Mouse (Mus musculus): ENCODE results near the gene Coa4.
"Not testable (repeated sequence)": the region's sequence is repeated elsewhere in the genome, so short reads cannot be mapped to it uniquely, and the experiment has no call there.

The Coa4 gene

DNA sequence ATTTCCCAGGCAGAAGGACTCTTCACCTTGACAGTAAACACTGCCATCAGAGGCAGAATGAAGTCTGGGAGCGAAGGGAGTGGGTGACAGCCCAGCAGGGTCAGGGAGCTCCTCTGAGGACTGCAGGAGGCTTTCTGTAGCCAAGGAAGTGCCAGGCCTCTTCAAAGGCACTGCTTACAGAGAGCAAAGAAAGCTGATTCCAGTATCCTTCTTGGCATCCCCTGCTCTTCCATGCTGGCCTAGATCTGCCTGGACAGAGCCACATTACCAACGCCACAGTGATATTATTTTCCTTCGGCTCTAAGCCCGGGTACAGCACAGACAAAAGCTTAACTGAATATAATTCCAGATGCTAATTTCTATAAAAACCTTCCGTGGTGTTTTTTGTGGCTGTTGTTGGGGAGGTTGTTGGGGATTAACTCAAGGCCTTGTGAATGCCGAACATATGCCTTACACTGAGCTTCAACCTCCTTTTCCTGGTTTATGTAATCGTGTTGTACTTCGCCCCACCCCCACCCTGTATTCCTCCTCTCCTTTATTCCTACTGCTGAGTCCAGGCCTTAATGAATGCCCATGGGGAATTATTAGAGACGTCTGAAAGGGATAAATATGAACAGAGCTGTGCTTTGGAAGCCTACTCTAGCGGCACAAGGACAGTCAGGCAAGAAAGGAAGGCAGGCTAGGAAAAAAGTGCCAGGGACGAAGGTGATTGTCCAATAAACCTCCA lies 25.2 kb downstream of the Coa4 start:
- no peak for DNase-seq (ENCODE audit: low spot score in 2 of 2)

GRCm38 (mm10) chr7:100567238-100567637 lies 30.4 kb downstream of the Coa4 start:
- not testable (repeated sequence) for DNase-seq (ENCODE audit: low spot score in 2 of 2)

- no peak for DNase-seq (ENCODE audit: low spot score in 2 of 2)
These were observed 33.0 kb downstream of the Coa4 start for GRCm38 (mm10) chr7:100569907-100570306.

DNA sequence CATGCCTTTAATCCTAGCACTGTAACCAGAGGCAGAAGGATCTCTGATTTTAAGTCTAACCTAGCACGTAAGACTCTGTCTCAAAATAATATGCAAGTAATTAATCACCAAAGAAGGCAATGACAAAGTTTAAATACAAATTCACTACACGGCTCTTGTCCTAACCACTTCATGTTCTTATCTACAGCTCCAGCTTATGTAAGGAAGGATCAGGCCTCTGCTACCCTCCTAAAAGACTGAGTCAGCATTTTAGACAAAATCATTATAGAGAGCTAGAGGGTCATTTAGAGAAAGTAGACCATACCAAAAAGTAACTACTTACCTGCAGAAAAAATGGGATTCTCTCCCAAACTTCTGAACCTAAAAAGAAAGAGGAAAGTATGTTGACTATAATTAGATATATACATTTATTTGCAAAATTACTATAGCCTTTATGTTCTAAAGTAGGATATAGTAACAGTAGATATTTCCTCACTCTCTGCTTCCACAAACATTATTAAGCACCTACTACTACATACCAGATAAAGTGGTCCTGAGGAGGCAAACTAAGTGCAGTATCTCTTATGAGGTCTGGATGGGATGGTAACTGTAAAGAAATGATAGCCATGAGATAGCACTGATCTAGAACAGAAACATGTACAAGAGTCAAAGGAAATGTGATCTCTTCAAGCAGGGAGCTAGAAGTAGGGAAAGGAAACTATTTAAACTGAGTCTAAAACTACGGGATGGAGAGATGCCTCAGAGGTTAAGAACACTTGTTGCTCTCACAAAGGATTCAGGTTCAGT lies 34.3 kb downstream of the Coa4 start:
- no peak for DNase-seq (ENCODE audit: low spot score in 2 of 2)

- no peak for DNase-seq (ENCODE audit: low spot score in 2 of 2)
These were observed 35.2 kb downstream of the Coa4 start for GRCm38 (mm10) chr7:100572061-100572460.

GRCm38 (mm10) chr7:100572704-100573103 lies 35.8 kb downstream of the Coa4 start:
- DNase-seq (ENCODE audit: low spot score in 2 of 2): no peak

GRCm38 (mm10) chr7:100578794-100579193 lies 41.9 kb downstream of the Coa4 start:
- DNase-seq (ENCODE audit: low spot score in 2 of 2): no peak

- no peak for DNase-seq (ENCODE audit: low spot score in 2 of 2)
These were observed 45.4 kb downstream of the Coa4 start for GRCm38 (mm10) chr7:100582235-100582634.

- DNase-seq (ENCODE audit: low spot score in 2 of 2): peak; percentile 81 to 88
These were observed 45.9 kb downstream of the Coa4 start for GRCm38 (mm10) chr7:100582727-100583236.

DNA sequence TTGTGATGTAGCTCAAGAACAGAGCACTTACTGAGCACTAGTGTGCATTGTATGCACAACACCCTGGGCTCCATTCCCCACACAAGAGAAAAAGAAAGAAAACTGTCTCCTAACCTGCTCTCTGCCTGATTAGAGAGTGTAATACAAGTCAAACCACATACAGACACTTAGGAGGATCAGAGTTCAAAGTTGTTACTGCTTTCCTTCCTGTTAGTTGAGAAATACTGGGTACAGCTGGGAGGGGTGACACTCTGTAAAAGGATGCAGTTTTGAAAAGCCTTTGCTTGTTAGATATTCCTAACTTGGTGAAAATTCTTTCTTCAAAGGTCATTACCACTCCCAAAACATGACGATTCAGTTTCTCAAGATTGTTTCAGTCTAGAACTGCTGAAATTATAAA lies 52.9 kb downstream of the Coa4 start:
- DNase-seq (ENCODE audit: low spot score in 2 of 2): no peak
